Mouse (Mus musculus) spleen, adult 2 months (tissue): Measurements from ENCODE around the gene Gdap1l1.

Source experiments
- CTCF ChIP-seq: fragments of 200-500 bp; IDR thresholded peaks from 2 replicates; pipeline ENCODE4 v1.5.1; 2011; ENCODE audit warnings: mild to moderate bottlenecking, inconsistent platforms; ENCODE audit not compliant: insufficient read depth, insufficient read length, insufficient replicate concordance; ENCODE audit errors: extremely low read depth
- POLR2A ChIP-seq: fragments of 200-500 bp; IDR thresholded peaks from 2 replicates; pipeline ENCODE4 v1.6.1; 2011; ENCODE audit warnings: low read depth, low read length, inconsistent platforms

- TF ChIP-seq CTCF (no peak), POLR2A (no peak)
These were observed 21.1 kb downstream of the Gdap1l1 start for GRCm38 (mm10) chr2:163459380-163459779.
